Mouse (Mus musculus): ENCODE measurements around the gene Olfr1222. TPM values are rescaled to one million over a fixed set of nuclear protein-coding genes. Genes with fewer than 3 reads are reported as not detected.

Olfr1222 gene
- polyA plus RNA-seq, 1 experiment from 2014 or later = not detected

- Histone ChIP-seq H3K36me3 (ENCODE audit: control insufficient read depth, insufficient read depth, low read length) (no peaks in the 10 kb centered on the region), H3K27me3 (ENCODE audit: control insufficient read depth, insufficient read depth, low read length) (no peaks in the 10 kb centered on the region), H3K4me1 (ENCODE audit: control insufficient read depth, insufficient read depth, low read length) (no peaks in the 10 kb centered on the region), H3K9ac (ENCODE audit: low read depth, low read length) (no peak within 1 kb of the TSS), H3K27ac (ENCODE audit: low read depth, low read length) (no peak within 1 kb of the TSS), H3K9me3 (replicated peaks; ENCODE audit: control insufficient read depth, low read length) (no peaks in the 10 kb centered on the region), H3K4me3 (ENCODE audit: low read depth, low read length) (no peak within 1 kb of the TSS), H3K4me2 (no peak within 1 kb of the TSS)
- no peak for ATAC-seq (replicated peaks; ENCODE audit: insufficient number of reproducible peaks, low FRiP score, low TSS enrichment)
- 63% methylated on average over 1 of the region's 1 CpGs for WGBS (ENCODE audit: insufficient replicate concordance)
Measured at GRCm38 (mm10) chr2:89083413-89083812, 49.4 kb downstream of the Olfr1222 start, which contains the start of gene Olfr1219. Gene Olfr1219, minus strand, starts transcription at chr2:89083513.

DNA sequence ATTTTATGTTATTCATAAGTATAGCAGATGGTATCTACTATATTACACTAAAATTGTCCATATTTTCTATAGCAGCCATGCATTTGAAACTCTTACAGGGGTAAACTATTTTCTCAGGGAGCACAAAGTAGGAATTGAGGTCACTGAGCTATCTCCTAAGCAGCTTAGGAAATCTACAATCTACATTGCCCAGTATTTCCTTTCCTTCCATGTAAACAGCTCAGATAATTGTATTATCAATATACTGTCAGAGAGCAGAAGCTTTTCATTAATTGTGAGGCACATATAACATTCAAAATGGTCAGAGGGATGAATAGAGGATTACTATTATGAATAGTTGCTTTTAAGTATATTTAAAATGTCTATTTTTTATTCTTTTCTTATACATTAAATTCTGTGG, 51.4 kb downstream of the Olfr1222 start:
- Histone ChIP-seq H3K4me1 (ENCODE audit: control insufficient read depth, insufficient read depth, low read length) (no peaks in the 10 kb centered on the region), H3K27ac (ENCODE audit: low read depth, low read length) (no peak overlapping the region), H3K9ac (ENCODE audit: low read depth, low read length) (no peak overlapping the region), H3K4me2 (no peak overlapping the region), H3K9me3 (replicated peaks; ENCODE audit: control insufficient read depth, low read length) (no peaks in the 10 kb centered on the region), H3K4me3 (ENCODE audit: low read depth, low read length) (no peak overlapping the region), H3K27me3 (ENCODE audit: control insufficient read depth, insufficient read depth, low read length) (no peaks in the 10 kb centered on the region), H3K36me3 (ENCODE audit: control insufficient read depth, insufficient read depth, low read length) (no peaks in the 10 kb centered on the region)
- ATAC-seq (replicated peaks; ENCODE audit: insufficient number of reproducible peaks, low FRiP score, low TSS enrichment) = no peak

Other genes with a start within 250 kb of the Olfr1222 start
- not detected in 2 replicates for gene Olfr1208, start 230.7 kb downstream of the Olfr1222 start, polyA plus RNA-seq (2014; fragmentation: Nextera tagmentation; extraction: Ambion mirVana)
- gene Olfr1209, start 217.9 kb downstream of the Olfr1222 start, polyA plus RNA-seq (2014; fragmentation: Nextera tagmentation; extraction: Ambion mirVana) = not detected in 2 replicates
- not detected in 2 replicates for gene Olfr1211, start 194.9 kb downstream of the Olfr1222 start, polyA plus RNA-seq (2014; fragmentation: Nextera tagmentation; extraction: Ambion mirVana)
- gene Olfr1212, start 179.1 kb downstream of the Olfr1222 start, polyA plus RNA-seq (2014; fragmentation: Nextera tagmentation; extraction: Ambion mirVana) = not detected in 2 replicates
- not detected in 2 replicates for gene Gm13762, start 152.8 kb downstream of the Olfr1222 start, polyA plus RNA-seq (2014; fragmentation: Nextera tagmentation; extraction: Ambion mirVana)
- not detected in 2 replicates for gene Olfr1214, start 140.4 kb downstream of the Olfr1222 start, polyA plus RNA-seq (2014; fragmentation: Nextera tagmentation; extraction: Ambion mirVana)
- not detected in 2 replicates for gene Olfr1215, start 126.1 kb downstream of the Olfr1222 start, polyA plus RNA-seq (2014; fragmentation: Nextera tagmentation; extraction: Ambion mirVana)
- not detected in 2 replicates for gene Olfr1216, start 114.7 kb downstream of the Olfr1222 start, polyA plus RNA-seq (2014; fragmentation: Nextera tagmentation; extraction: Ambion mirVana)
- not detected in 2 replicates for gene Olfr1217, start 101.0 kb downstream of the Olfr1222 start, polyA plus RNA-seq (2014; fragmentation: Nextera tagmentation; extraction: Ambion mirVana)
- gene Olfr1218, start 71.9 kb downstream of the Olfr1222 start, polyA plus RNA-seq (2014; fragmentation: Nextera tagmentation; extraction: Ambion mirVana) = not detected in 2 replicates
- not detected in 2 replicates for gene Olfr1219, start 49.5 kb downstream of the Olfr1222 start, polyA plus RNA-seq (2014; fragmentation: Nextera tagmentation; extraction: Ambion mirVana)
- not detected in 2 replicates for gene Olfr1220, start 26.2 kb downstream of the Olfr1222 start, polyA plus RNA-seq (2014; fragmentation: Nextera tagmentation; extraction: Ambion mirVana)
- gene Olfr1221, start 15.8 kb downstream of the Olfr1222 start, polyA plus RNA-seq (2014; fragmentation: Nextera tagmentation; extraction: Ambion mirVana) = not detected in 2 replicates
- gene Olfr1223, start 18.5 kb upstream of the Olfr1222 start, polyA plus RNA-seq (2014; fragmentation: Nextera tagmentation; extraction: Ambion mirVana) = not detected in 2 replicates
- not detected in 2 replicates for gene Olfr1224-ps1, start 31.0 kb upstream of the Olfr1222 start, polyA plus RNA-seq (2014; fragmentation: Nextera tagmentation; extraction: Ambion mirVana)
- not detected in 2 replicates for gene Olfr1225, start 41.6 kb upstream of the Olfr1222 start, polyA plus RNA-seq (2014; fragmentation: Nextera tagmentation; extraction: Ambion mirVana)
- gene Olfr1226, start 67.0 kb upstream of the Olfr1222 start, polyA plus RNA-seq (2014; fragmentation: Nextera tagmentation; extraction: Ambion mirVana) = not detected in 2 replicates
- gene Olfr1228, start 121.0 kb upstream of the Olfr1222 start, polyA plus RNA-seq (2014; fragmentation: Nextera tagmentation; extraction: Ambion mirVana) = not detected in 2 replicates
- not detected in 2 replicates for gene Olfr1229, start 155.0 kb upstream of the Olfr1222 start, polyA plus RNA-seq (2014; fragmentation: Nextera tagmentation; extraction: Ambion mirVana)
- not detected in 2 replicates for gene Olfr1230, start 164.2 kb upstream of the Olfr1222 start, polyA plus RNA-seq (2014; fragmentation: Nextera tagmentation; extraction: Ambion mirVana)
- not detected in 2 replicates for gene Olfr1231, start 174.0 kb upstream of the Olfr1222 start, polyA plus RNA-seq (2014; fragmentation: Nextera tagmentation; extraction: Ambion mirVana)
- gene Olfr1232, start 196.6 kb upstream of the Olfr1222 start, polyA plus RNA-seq (2014; fragmentation: Nextera tagmentation; extraction: Ambion mirVana) = not detected in 2 replicates
- not detected in 2 replicates for gene Olfr1233, start 209.3 kb upstream of the Olfr1222 start, polyA plus RNA-seq (2014; fragmentation: Nextera tagmentation; extraction: Ambion mirVana)
- gene Olfr1234, start 231.8 kb upstream of the Olfr1222 start, polyA plus RNA-seq (2014; fragmentation: Nextera tagmentation; extraction: Ambion mirVana) = not detected in 2 replicates

Data from heart, embryonic 11.5 days (tissue).